Mouse (Mus musculus) activated CD4-positive, CD25-positive, alpha-beta regulatory T cell, adult 9 weeks (primary cell): ENCODE results near the gene Aplnr. TPM values are rescaled to one million over a fixed set of nuclear protein-coding genes. Genes with fewer than 3 reads are reported as not detected.

Experiments
- polyA plus RNA-seq: library from polyadenylated mRNA; unstranded; fragments of 100-300 nt; shearing (Covaris generic); gene quantifications from one replicate; pipeline ENCODE4 v1.2.1, GENCODE M21; 2017

The Aplnr gene
- not detected for polyA plus RNA-seq

DNA sequence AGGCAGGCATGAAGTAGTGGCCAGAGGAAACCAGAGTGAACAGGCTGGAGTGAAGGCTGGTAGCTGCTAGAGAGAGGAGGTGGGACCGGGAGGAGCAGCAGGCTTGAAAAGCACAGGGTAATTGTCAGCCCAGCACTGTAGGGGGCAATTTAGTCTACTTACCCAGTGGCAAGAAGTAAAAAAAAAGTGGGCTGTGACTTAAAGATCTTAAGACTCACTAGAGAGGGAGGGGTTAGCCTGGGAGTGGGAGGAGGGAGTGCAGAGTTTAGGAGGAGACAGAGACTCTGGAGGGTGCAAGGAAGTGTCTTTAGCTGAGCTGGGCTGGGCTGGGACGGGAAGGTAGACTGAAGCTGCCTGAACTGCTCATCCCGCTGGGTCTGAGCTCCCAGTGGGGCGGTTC, at the start of gene Aplnr:
Gene Aplnr, plus strand, starts transcription at position 137 of the 400 bp plus-strand sequence.

Other genes starting within 250 kb of the Aplnr start
- gene Rtn4rl2, start 249.5 kb upstream of the Aplnr start, polyA plus RNA-seq: not detected
- gene Slc43a3, start 199.6 kb upstream of the Aplnr start, polyA plus RNA-seq: 14.3 TPM
- gene Prg2, start 155.8 kb upstream of the Aplnr start, polyA plus RNA-seq: not detected
- gene Prg3, start 148.0 kb upstream of the Aplnr start, polyA plus RNA-seq: not detected
- 229 TPM for gene Ssrp1, start 99.0 kb upstream of the Aplnr start, polyA plus RNA-seq
- not detected for gene P2rx3, start 98.8 kb upstream of the Aplnr start, polyA plus RNA-seq
- 19.2 TPM for gene Tnks1bp1, start 88.2 kb upstream of the Aplnr start, polyA plus RNA-seq
- not detected for gene Lrrc55, start 61.0 kb downstream of the Aplnr start, polyA plus RNA-seq
- gene Olfr987, start 203.1 kb downstream of the Aplnr start, polyA plus RNA-seq: 0.26 TPM
- not detected for gene Olfr988, start 227.0 kb downstream of the Aplnr start, polyA plus RNA-seq